Comparison of ENCODE assay signal across 8 mouse cellular contexts in the genomic region with DNA sequence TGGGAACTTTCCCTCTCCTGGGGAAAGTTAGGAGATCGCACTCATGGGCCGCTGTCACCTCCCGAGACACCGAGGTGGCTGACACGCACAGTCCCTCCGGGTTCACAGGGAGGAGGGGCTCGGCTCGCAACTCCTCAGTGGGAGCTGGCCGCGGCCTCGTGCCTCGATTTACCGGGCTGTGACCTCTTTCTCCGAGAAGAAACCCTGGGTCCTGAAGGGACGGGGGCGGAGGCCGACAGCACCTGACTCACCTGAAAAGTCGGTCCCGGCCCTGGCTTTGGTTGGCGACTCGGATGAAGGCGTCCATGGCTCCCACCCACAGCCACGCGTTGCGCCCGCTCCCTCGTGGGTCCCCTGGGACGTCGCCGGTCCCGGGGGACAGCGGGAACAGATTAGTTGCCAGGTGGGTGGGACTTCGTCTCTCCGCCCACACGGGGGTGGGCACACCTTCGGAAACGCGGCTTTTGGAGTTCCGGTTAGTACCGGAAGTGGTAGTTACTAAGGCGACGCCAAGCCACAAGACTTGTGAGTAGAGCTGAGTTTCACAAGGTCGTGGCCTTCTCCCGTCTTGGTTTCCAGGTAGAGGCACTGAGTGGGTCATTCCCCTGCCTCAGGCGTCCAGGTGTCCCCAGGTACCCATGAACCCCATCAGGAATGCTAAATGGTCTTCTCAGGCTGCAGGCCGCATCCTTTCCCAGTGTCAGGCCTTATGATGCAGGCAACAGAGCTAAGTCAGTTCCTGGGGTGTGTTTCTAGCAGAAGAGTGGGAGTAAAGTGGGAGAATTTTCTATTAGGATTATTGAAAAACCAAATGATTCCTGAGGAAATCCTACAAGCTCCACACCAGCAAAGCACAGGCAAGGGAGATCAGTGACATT. TPM values are rescaled to one million over a fixed set of nuclear protein-coding genes. Genes with fewer than 3 reads are reported as not detected.
A peak's percentile ranks its signal among the peaks of the same experiment; 100 is the strongest.
DNase-seq lines count a peak whose midpoint lies in the region; ATAC-seq and TF ChIP-seq lines count a peak whose summit lies in the region.

Gene Pex11a (minus strand): TSS at position 473 of the 878 bp plus-strand sequence.
Gene Wdr93 (plus strand): TSS at position 505 of the 878 bp plus-strand sequence.

- no peaks in the 10 kb centered on the region for H3K27me3 ChIP-seq in erythroblast, embryonic 14.5 days (ENCODE audit: control insufficient read depth)
- no peaks in the 10 kb centered on the region for H3K27me3 ChIP-seq in heart, embryonic 11.5 days (ENCODE audit: control insufficient read depth, insufficient read depth, low read length)
- H3K27me3 ChIP-seq in kidney, embryonic 15.5 days = no peaks in the 10 kb centered on the region
- no peaks in the 10 kb centered on the region; the same call in 1 of the 2 replicates for H3K27me3 ChIP-seq in limb, embryonic 15.5 days
- no peaks in the 10 kb centered on the region for H3K27me3 ChIP-seq in midbrain, postnatal 0 days (ENCODE audit: insufficient read depth, low read length)

- no peaks in the 10 kb centered on the region for H3K36me3 ChIP-seq in erythroblast, embryonic 14.5 days (ENCODE audit: control insufficient read depth)
- no peaks in the 10 kb centered on the region for H3K36me3 ChIP-seq in heart, embryonic 11.5 days (ENCODE audit: control insufficient read depth, insufficient read depth, low read length)
- H3K36me3 ChIP-seq in kidney, embryonic 15.5 days = 0 out of 2 replicates have a peak, but pooled peaks cover 4% of the 10 kb centered on the region
- H3K36me3 ChIP-seq in limb, embryonic 15.5 days = 0 out of 2 replicates have a peak, but pooled peaks cover 3% of the 10 kb centered on the region
- no peaks in the 10 kb centered on the region for H3K36me3 ChIP-seq in midbrain, postnatal 0 days (ENCODE audit: insufficient read depth, low read length)

- WGBS in heart, embryonic 11.5 days (ENCODE audit: insufficient replicate concordance) = 3% methylated on average over 46 of the region's 46 CpGs
- whole genome bisulfite sequencing in kidney, embryonic 15.5 days = 2% methylated on average over 46 of the region's 46 CpGs
- WGBS in limb, embryonic 15.5 days = 3% methylated on average over 46 of the region's 46 CpGs
- 3% methylated on average over 46 of the region's 46 CpGs for WGBS in midbrain, postnatal 0 days

- H3K4me1 ChIP-seq in erythroblast, embryonic 14.5 days (ENCODE audit: control insufficient read depth) = peaks cover 10% of the 10 kb centered on the region
- 0 out of 2 replicates have a peak, but pooled peaks cover 2% of the 10 kb centered on the region for H3K4me1 ChIP-seq in heart, embryonic 11.5 days (ENCODE audit: control insufficient read depth, insufficient read depth, low read length)
- peaks cover 7% of the 10 kb centered on the region for H3K4me1 ChIP-seq in kidney, embryonic 15.5 days
- H3K4me1 ChIP-seq in limb, embryonic 15.5 days = peaks cover 5% of the 10 kb centered on the region; the same call in 1 of the 2 replicates
- peaks cover 7% of the 10 kb centered on the region; the same call in 1 of the 2 replicates for H3K4me1 ChIP-seq in midbrain, postnatal 0 days (ENCODE audit: insufficient read depth, low read length)

- peak; percentile 12; the same call in 1 of the 2 replicates for TF ChIP-seq POLR2A in brain, embryonic 14.5 days (IDR thresholded peaks at IDR 0.05; ENCODE audit: borderline replicate concordance, extremely low read depth, insufficient read depth, insufficient read length, poor library complexity, severe bottlenecking)

- H3K4me3 ChIP-seq in erythroblast, embryonic 14.5 days (replicated peaks) = peak within 1 kb of the TSS; percentile 66
- H3K4me3 ChIP-seq in heart, embryonic 11.5 days (ENCODE audit: low read depth, low read length) = peak within 1 kb of the TSS; percentile 82
- H3K4me3 ChIP-seq in kidney, embryonic 15.5 days (replicated peaks) = peak within 1 kb of the TSS; percentile 79
- peak within 1 kb of the TSS; percentile 66 for H3K4me3 ChIP-seq in limb, embryonic 15.5 days
- peak within 1 kb of the TSS; percentile 75 for H3K4me3 ChIP-seq in midbrain, postnatal 0 days (ENCODE audit: low read depth, low read length)

- peak within 1 kb of the TSS; percentile 99 for H3K4me2 ChIP-seq in heart, embryonic 11.5 days
- peak within 1 kb of the TSS; percentile 99 for H3K4me2 ChIP-seq in kidney, embryonic 15.5 days
- peak within 1 kb of the TSS; percentile 92 for H3K4me2 ChIP-seq in limb, embryonic 15.5 days
- peak within 1 kb of the TSS; percentile 98 for H3K4me2 ChIP-seq in midbrain, postnatal 0 days (ENCODE audit: low read depth, low read length, poor library complexity, severe bottlenecking)

- no peaks in the 10 kb centered on the region for H3K9me3 ChIP-seq in erythroblast, embryonic 14.5 days (ENCODE audit: control insufficient read depth, low read length)
- H3K9me3 ChIP-seq in heart, embryonic 11.5 days (replicated peaks; ENCODE audit: control insufficient read depth, low read length) = no peaks in the 10 kb centered on the region
- no peaks in the 10 kb centered on the region for H3K9me3 ChIP-seq in kidney, embryonic 15.5 days (replicated peaks)
- no peaks in the 10 kb centered on the region for H3K9me3 ChIP-seq in limb, embryonic 15.5 days
- no peaks in the 10 kb centered on the region for H3K9me3 ChIP-seq in midbrain, postnatal 0 days (ENCODE audit: low read length)

- DNase-seq in CD4-positive helper T cell, adult 2 months (ENCODE audit: low read depth, low spot score) = peak; percentile 88
- peak; percentile 94 for DNase-seq in brain, embryonic 14.5 days (ENCODE audit: low read depth)
- DNase-seq in midbrain, postnatal 0 days (ENCODE audit: low spot score) = peak; percentile 93
- DNase-seq in spleen, postnatal 10 days (ENCODE audit: low spot score in 2 of 2) = peak; percentile 29 to 78

- peak within 1 kb of the TSS; percentile 78 for H3K9ac ChIP-seq in heart, embryonic 11.5 days (ENCODE audit: low read depth, low read length)
- H3K9ac ChIP-seq in kidney, embryonic 15.5 days = peak within 1 kb of the TSS; percentile 63
- peak within 1 kb of the TSS; percentile 60 for H3K9ac ChIP-seq in limb, embryonic 15.5 days
- peak within 1 kb of the TSS; percentile 56 for H3K9ac ChIP-seq in midbrain, postnatal 0 days (replicated peaks; ENCODE audit: low read length, poor library complexity, severe bottlenecking)

- TF ChIP-seq CTCF in brain, embryonic 14.5 days (IDR thresholded peaks at IDR 0.05; ENCODE audit: borderline replicate concordance, extremely low read depth, insufficient read depth, insufficient read length) = no peak
- no peak for TF ChIP-seq CTCF in midbrain, postnatal 0 days (IDR thresholded peaks at IDR 0.05)

- ATAC-seq in heart, embryonic 11.5 days (replicated peaks; ENCODE audit: insufficient number of reproducible peaks, low FRiP score, low TSS enrichment) = peak; percentile 65; the same call in 1 of the 2 replicates
- ATAC-seq in kidney, embryonic 15.5 days (replicated peaks; ENCODE audit: low FRiP score) = peak; percentile 85
- peak; percentile 65; the same call in 1 of the 2 replicates for ATAC-seq in limb, embryonic 15.5 days (ENCODE audit: insufficient number of reproducible peaks, low FRiP score, low TSS enrichment, low read depth)
- ATAC-seq in midbrain, postnatal 0 days (ENCODE audit: low FRiP score) = peak; percentile 80

- no peak within 1 kb of the TSS for H3K27ac ChIP-seq in heart, embryonic 11.5 days (ENCODE audit: low read depth, low read length)
- no peak within 1 kb of the TSS for H3K27ac ChIP-seq in kidney, embryonic 15.5 days
- no peak within 1 kb of the TSS for H3K27ac ChIP-seq in limb, embryonic 15.5 days
- H3K27ac ChIP-seq in midbrain, postnatal 0 days (ENCODE audit: low read depth, low read length) = no peak within 1 kb of the TSS

RNA-seq across cellular contexts. Expression of gene Pex11a, which starts in this region (rescaled TPM):
- polyA plus RNA-seq in brain, embryonic 14.5 days (2012; rRNA removed) = 11.1 and 13.3 TPM in 2 replicates
- not detected in 2 replicates for polyA plus RNA-seq in erythroblast, embryonic 14.5 days (2012)
- 7.0 and 7.6 TPM in 2 replicates for polyA plus RNA-seq in heart, embryonic 11.5 days (2014; fragmentation: Nextera tagmentation; extraction: Ambion mirVana)
- 11.4 and 12.2 TPM in 2 replicates for polyA plus RNA-seq in kidney, embryonic 15.5 days (2015; fragmentation: Nextera tagmentation; extraction: Ambion mirVana)
- polyA plus RNA-seq in limb, embryonic 15.5 days (2015; fragmentation: Nextera tagmentation; extraction: Ambion mirVana) = 8.3 and 10.5 TPM in 2 replicates
- 3.4 and 3.6 TPM in 2 replicates for total RNA-seq in midbrain, postnatal 0 days (2014; rRNA removed)
- 11.9 and 12.3 TPM in 2 replicates for polyA plus RNA-seq in midbrain, postnatal 0 days (2015; fragmentation: Nextera tagmentation; extraction: Ambion mirVana)

RNA-seq across cellular contexts. Expression of gene Wdr93, which starts in this region (rescaled TPM):
- 0.23 and 0.33 TPM in 2 replicates for polyA plus RNA-seq in brain, embryonic 14.5 days (2012; rRNA removed)
- not detected in 2 replicates for polyA plus RNA-seq in erythroblast, embryonic 14.5 days (2012)
- 6.2 and 6.6 TPM in 2 replicates for polyA plus RNA-seq in heart, embryonic 11.5 days (2014; fragmentation: Nextera tagmentation; extraction: Ambion mirVana)
- 0.39 and 0.55 TPM in 2 replicates for polyA plus RNA-seq in kidney, embryonic 15.5 days (2015; fragmentation: Nextera tagmentation; extraction: Ambion mirVana)
- polyA plus RNA-seq in limb, embryonic 15.5 days (2015; fragmentation: Nextera tagmentation; extraction: Ambion mirVana) = 0.25 TPM in 1 of 2 replicates, not detected in the other
- 0.19 and 0.27 TPM in 2 replicates for total RNA-seq in midbrain, postnatal 0 days (2014; rRNA removed)
- polyA plus RNA-seq in midbrain, postnatal 0 days (2015; fragmentation: Nextera tagmentation; extraction: Ambion mirVana) = 0.32 TPM in 1 of 2 replicates, not detected in the other
